Mouse (Mus musculus) midbrain, postnatal 0 days (tissue): ENCODE data around the gene Rgs9. TPM values are rescaled to one million over a fixed set of nuclear protein-coding genes. Genes with fewer than 3 reads are reported as not detected.
A peak's percentile ranks its signal among the peaks of the same experiment; 100 is the strongest.
"Not testable (repeated sequence)": the region's sequence is repeated elsewhere in the genome, so short reads cannot be mapped to it uniquely, and the experiment has no call there.

ENCODE experiments used
- ATAC-seq: fragments of 200-750 bp; cut with Nextera tagmentation; 2 replicates; pipeline ENCODE4 v1.8.0; 2017; ENCODE audit warnings: moderate number of reproducible peaks, mild to moderate bottlenecking, moderate TSS enrichment, moderate library complexity; ENCODE audit not compliant: low FRiP score
- DNase-seq: peaks from one replicate; pipeline ENCODE4 v3.0.0-alpha.2; 2015; ENCODE audit warnings: low spot score
- H3K27ac ChIP-seq: fragments of 300-500 bp; sonication (generic); 2 replicates; pipeline ENCODE4 v1.5.1; 2014; ENCODE audit warnings: low read depth, mild to moderate bottlenecking, low read length, mixed read lengths
- H3K27me3 ChIP-seq: fragments of 300-500 bp; sonication (generic); 2 replicates; pipeline ENCODE4 v1.6.1; 2014; ENCODE audit warnings: low read length, control low read depth, mixed read lengths; ENCODE audit not compliant: insufficient read depth
- H3K36me3 ChIP-seq: fragments of 300-500 bp; sonication (generic); 2 replicates; pipeline ENCODE4 v1.6.1; 2014; ENCODE audit warnings: low read length, control low read depth, mixed read lengths; ENCODE audit not compliant: insufficient read depth
- H3K4me1 ChIP-seq: fragments of 300-500 bp; sonication (generic); 2 replicates; pipeline ENCODE4 v1.6.1; 2014; ENCODE audit warnings: mild to moderate bottlenecking, control low read depth, antibody characterized with exemption, low read length, mixed read lengths; ENCODE audit not compliant: insufficient read depth
- H3K4me2 ChIP-seq: fragments of 300-500 bp; sonication (generic); 2 replicates; pipeline ENCODE4 v1.6.1; 2014; ENCODE audit warnings: low read depth, mild to moderate bottlenecking, low read length, mixed read lengths; ENCODE audit not compliant: poor library complexity, severe bottlenecking
- H3K4me3 ChIP-seq: fragments of 300-500 bp; sonication (generic); 2 replicates; pipeline ENCODE4 v1.5.1; 2014; ENCODE audit warnings: low read depth, mild to moderate bottlenecking, low read length, moderate library complexity
- H3K9ac ChIP-seq: fragments of 300-500 bp; sonication (generic); replicated peaks from 2 replicates; pipeline ENCODE4 v1.6.1; 2014; ENCODE audit warnings: mild to moderate bottlenecking, low read length, moderate library complexity, mixed read lengths; ENCODE audit not compliant: poor library complexity, severe bottlenecking
- H3K9me3 ChIP-seq: fragments of 300-500 bp; sonication (generic); 2 replicates; pipeline ENCODE4 v1.6.1; 2016; ENCODE audit warnings: low read length, control low read depth
- CTCF ChIP-seq: IDR thresholded peaks from 2 replicates; pipeline ENCODE4 v1.5.1; 2016; ENCODE audit warnings: antibody characterized with exemption, mild to moderate bottlenecking
- WGBS: fragments of 180-500 bp; shearing (Covaris S2); extraction: QIAGEN DNeasy Blood & Tissue Kit; methylation state at CpG from one replicate; pipeline ENCODE4 v1.1.7; 2014; 5-methylcytosine and 5-hydroxymethylcytosine counted together
- polyA plus RNA-seq: library from polyadenylated mRNA; unstranded; fragments of >200 nt; fragmentation: Nextera tagmentation; extraction: Ambion mirVana; gene quantifications from 2 replicates; pipeline ENCODE4 v1.2.1, GENCODE M21; 2015
- total RNA-seq: library from RNA; depleted of rRNA; stranded (reverse); fragments of >200 nt; gene quantifications from 2 replicates; pipeline ENCODE4 v1.2.3, GENCODE M21; 2014

The Rgs9 gene
- total and polyA plus RNA-seq, 2 experiments from 2014 or later: 23.3 to 33.8 TPM

DNA sequence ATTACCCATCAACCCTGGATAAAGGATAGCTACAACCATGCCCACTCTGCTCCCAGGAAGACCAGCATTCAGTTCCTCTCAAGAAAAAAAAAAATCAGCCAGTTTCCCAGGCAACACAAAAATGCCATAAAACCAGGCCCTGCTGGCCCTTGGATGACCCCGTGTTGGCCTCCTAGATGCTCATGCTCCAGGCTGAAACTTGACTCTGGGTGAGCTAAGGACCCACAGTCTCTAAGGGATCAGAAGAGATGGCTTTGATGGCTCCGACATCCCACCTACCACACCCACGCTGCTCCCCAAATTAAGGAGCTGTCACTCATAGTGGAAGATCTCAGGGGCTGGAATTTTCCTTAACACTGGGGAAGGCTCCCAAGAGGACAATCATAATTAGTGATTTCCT is 5.9 kb downstream of the Rgs9 start:
- no peaks in the 10 kb centered on the region for H3K27me3 ChIP-seq
- no peak for ATAC-seq
- peaks cover 14% of the 10 kb centered on the region for H3K4me1 ChIP-seq
- no peak overlapping the region for H3K9ac ChIP-seq
- no peak for DNase-seq
- H3K27ac ChIP-seq: no peak overlapping the region
- H3K36me3 ChIP-seq: no peaks in the 10 kb centered on the region
- H3K4me2 ChIP-seq: no peak overlapping the region
- no peak overlapping the region for H3K4me3 ChIP-seq
- TF ChIP-seq CTCF: no peak
- no peaks in the 10 kb centered on the region for H3K9me3 ChIP-seq
- 77% methylated on average over 3 of the region's 3 CpGs for WGBS

DNA sequence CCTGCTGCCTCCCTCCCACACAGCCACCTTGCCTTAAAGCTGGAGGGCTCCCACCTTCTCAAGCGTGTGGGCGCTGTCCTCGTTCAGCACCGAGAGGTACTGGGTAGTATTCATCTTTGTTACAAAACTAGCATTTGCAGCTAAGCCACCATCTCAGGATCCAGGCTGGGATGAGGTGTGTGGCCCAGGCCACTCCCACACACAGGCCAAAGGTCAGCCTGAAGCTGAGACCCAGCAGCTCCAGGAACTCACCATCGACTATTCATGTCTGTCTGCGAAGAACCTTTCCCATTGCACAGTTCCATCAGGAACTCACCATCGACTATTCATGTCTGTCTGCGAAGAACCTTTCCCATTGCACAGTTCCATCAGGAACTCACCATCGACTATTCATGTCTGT is 8.6 kb downstream of the Rgs9 start:
- WGBS: 93% methylated on average over 9 of the region's 9 CpGs
- H3K36me3 ChIP-seq, H3K27me3 ChIP-seq, H3K4me3 ChIP-seq, H3K27ac ChIP-seq, DNase-seq, H3K4me1 ChIP-seq, H3K9ac ChIP-seq, H3K4me2 ChIP-seq, H3K9me3 ChIP-seq, ATAC-seq: not testable (repeated sequence)

GRCm38 (mm10) chr11:109284811-109285210 is 13.1 kb downstream of the Rgs9 start:
- WGBS: 89% methylated on average over 1 of the region's 1 CpGs

GRCm38 (mm10) chr11:109278186-109278585 is 19.7 kb downstream of the Rgs9 start:
- ATAC-seq (no peak), DNase-seq (peak; percentile 67)
- 58% methylated on average over 7 of the region's 7 CpGs for WGBS
- Histone ChIP-seq H3K9ac (no peak overlapping the region), H3K9me3 (no peaks in the 10 kb centered on the region), H3K27ac (no peak overlapping the region), H3K36me3 (peaks cover 3% of the 10 kb centered on the region; the same call in 1 of the 2 replicates), H3K4me1 (no peaks in the 10 kb centered on the region), H3K4me3 (no peak overlapping the region), H3K27me3 (no peaks in the 10 kb centered on the region), H3K4me2 (no peak overlapping the region)
- TF ChIP-seq CTCF: no peak

More at GRCm38 (mm10) chr11:109284811-109285210, 13.1 kb downstream of the Rgs9 start:
- no peak overlapping the region for H3K4me2 ChIP-seq
- H3K4me3 ChIP-seq: no peak overlapping the region
- no peak for DNase-seq
- no peaks in the 10 kb centered on the region for H3K9me3 ChIP-seq
- no peak overlapping the region for H3K27ac ChIP-seq
- no peaks in the 10 kb centered on the region for H3K4me1 ChIP-seq
- no peak for TF ChIP-seq CTCF
- no peaks in the 10 kb centered on the region for H3K27me3 ChIP-seq
- H3K36me3 ChIP-seq: no peaks in the 10 kb centered on the region
- ATAC-seq: no peak
- H3K9ac ChIP-seq: no peak overlapping the region

- ATAC-seq (no peak), DNase-seq (no peak)
- H3K4me1 ChIP-seq: no peaks in the 10 kb centered on the region; the same call in 1 of the 2 replicates
- no peak overlapping the region for H3K27ac ChIP-seq
- no peaks in the 10 kb centered on the region for H3K9me3 ChIP-seq
- TF ChIP-seq CTCF: no peak
- WGBS: 90% methylated on average over 9 of the region's 9 CpGs
- H3K9ac ChIP-seq: no peak overlapping the region
- H3K4me3 ChIP-seq: no peak overlapping the region
- H3K27me3 ChIP-seq: no peaks in the 10 kb centered on the region
- H3K36me3 ChIP-seq: peaks cover 15% of the 10 kb centered on the region; the same call in 1 of the 2 replicates
- H3K4me2 ChIP-seq: no peak overlapping the region
These were observed 26.5 kb downstream of the Rgs9 start for GRCm38 (mm10) chr11:109271399-109271798.

DNA sequence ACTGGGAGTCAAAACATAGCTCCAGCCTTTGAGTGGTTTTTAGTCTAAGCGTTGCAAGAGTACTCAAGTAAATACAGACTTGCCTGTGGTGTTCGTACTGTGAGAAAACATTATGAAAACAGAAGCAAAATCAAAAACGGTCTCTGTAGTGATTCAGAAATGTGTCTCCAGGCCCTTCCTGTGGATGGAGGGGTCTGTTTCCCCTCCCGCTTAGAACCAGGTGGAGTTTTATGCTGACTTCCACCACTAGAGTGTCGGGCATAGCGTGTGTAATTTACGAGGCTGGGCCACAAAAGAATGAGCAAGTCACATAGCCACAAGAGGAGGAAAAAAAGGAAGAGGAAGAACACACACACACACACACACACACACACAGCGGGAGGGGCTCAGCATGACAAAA is 27.6 kb downstream of the Rgs9 start:
- no peak; the same call in 1 of the 2 replicates for TF ChIP-seq CTCF
- Histone ChIP-seq H3K36me3 (peaks cover 15% of the 10 kb centered on the region; the same call in 1 of the 2 replicates), H3K27me3 (no peaks in the 10 kb centered on the region), H3K4me3 (no peak overlapping the region), H3K27ac (no peak overlapping the region), H3K4me1 (no peaks in the 10 kb centered on the region; the same call in 1 of the 2 replicates), H3K9ac (no peak overlapping the region), H3K9me3 (no peaks in the 10 kb centered on the region), H3K4me2 (no peak overlapping the region)
- ATAC-seq (no peak), DNase-seq (no peak)
- WGBS: 71% methylated on average over 8 of the region's 8 CpGs
